Mouse (Mus musculus): ENCODE results near the gene Chrng.
A peak's percentile ranks its signal among the peaks of the same experiment; 100 is the strongest.

The Chrng gene

GRCm38 (mm10) chr1:87198119-87199065, 6.1 kb upstream of the Chrng start:
- no peak for DNase-seq (ENCODE audit: low spot score)

- DNase-seq (ENCODE audit: low spot score), result no peak
These were observed 3.6 kb upstream of the Chrng start for GRCm38 (mm10) chr1:87200811-87201210.

GRCm38 (mm10) chr1:87201848-87202247, 2.6 kb upstream of the Chrng start:
- DNase-seq (ENCODE audit: low spot score), result no peak

GRCm38 (mm10) chr1:87203779-87204178, 678 bp upstream of the Chrng start:
- DNase-seq (ENCODE audit: low spot score), result no peak

- no peak for DNase-seq (ENCODE audit: low spot score)
These were observed 581 bp downstream of the Chrng start for GRCm38 (mm10) chr1:87205038-87205437.

GRCm38 (mm10) chr1:87205502-87205901, 1.0 kb downstream of the Chrng start:
- DNase-seq (ENCODE audit: low spot score), result no peak

- no peak for DNase-seq (ENCODE audit: low spot score)
These were observed 1.9 kb downstream of the Chrng start for GRCm38 (mm10) chr1:87206339-87206738.

- DNase-seq (ENCODE audit: low spot score), result no peak
These were observed 7.0 kb downstream of the Chrng start for GRCm38 (mm10) chr1:87211431-87211830.

GRCm38 (mm10) chr1:87213735-87214704, 9.6 kb downstream of the Chrng start, which contains the start of gene Eif4e2:
TSS of gene Eif4e2 (plus strand) at chr1:87213914.
- DNase-seq (ENCODE audit: low spot score), result peak; percentile 87

- DNase-seq (ENCODE audit: low spot score), result no peak
These were observed 10.3 kb downstream of the Chrng start for GRCm38 (mm10) chr1:87214748-87215147.

- no peak for DNase-seq (ENCODE audit: low spot score)
These were observed 13.5 kb downstream of the Chrng start for GRCm38 (mm10) chr1:87217938-87218337.

- no peak for DNase-seq (ENCODE audit: low spot score)
These were observed 21.3 kb downstream of the Chrng start for GRCm38 (mm10) chr1:87225739-87226138.

GRCm38 (mm10) chr1:87226409-87227159, 22.1 kb downstream of the Chrng start:
- no peak for DNase-seq (ENCODE audit: low spot score)

GRCm38 (mm10) chr1:87227160-87227550, 22.7 kb downstream of the Chrng start:
- DNase-seq (ENCODE audit: low spot score), result no peak

GRCm38 (mm10) chr1:87230606-87231005, 26.1 kb downstream of the Chrng start:
- DNase-seq (ENCODE audit: low spot score), result no peak

GRCm38 (mm10) chr1:87232197-87232596, 27.7 kb downstream of the Chrng start:
- no peak for DNase-seq (ENCODE audit: low spot score)

GRCm38 (mm10) chr1:87239056-87239455, 34.6 kb downstream of the Chrng start:
- DNase-seq (ENCODE audit: low spot score), result no peak

GRCm38 (mm10) chr1:87243021-87243420, 38.6 kb downstream of the Chrng start:
- DNase-seq (ENCODE audit: low spot score), result no peak

GRCm38 (mm10) chr1:87245430-87245829, 41.0 kb downstream of the Chrng start:
- DNase-seq (ENCODE audit: low spot score), result no peak

GRCm38 (mm10) chr1:87245929-87246815, 41.7 kb downstream of the Chrng start:
- DNase-seq (ENCODE audit: low spot score), result peak; percentile 42

Measured in spleen, adult 12 weeks (tissue).